Mouse (Mus musculus) kidney, adult 9 months (tissue): ENCODE data around the gene Sema6c.

Experiments used
- DNase-seq: peaks from one replicate; pipeline ENCODE4 v3.0.0; 2022

Sema6c gene

DNA sequence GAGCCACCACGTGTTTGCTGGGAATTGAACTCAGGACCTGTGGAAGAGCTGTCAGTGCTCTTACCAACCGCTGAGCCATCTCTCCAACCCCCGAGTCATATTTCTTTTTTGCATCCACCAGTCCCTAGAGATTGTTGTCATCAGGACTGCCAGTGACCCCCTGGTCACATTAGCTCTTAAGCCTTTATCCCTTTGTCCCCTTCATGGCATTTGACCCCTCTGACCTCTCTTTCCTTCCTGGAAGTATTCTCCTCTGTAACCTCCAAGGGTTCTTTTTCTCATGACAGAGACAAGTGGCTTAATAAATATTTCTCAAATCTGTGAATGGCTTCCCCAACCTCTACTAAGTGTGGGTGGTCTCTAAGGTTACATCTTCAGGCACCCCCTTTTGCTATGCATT, 12.3 kb upstream of the Sema6c start:
- peak; percentile 45 for DNase-seq

DNA sequence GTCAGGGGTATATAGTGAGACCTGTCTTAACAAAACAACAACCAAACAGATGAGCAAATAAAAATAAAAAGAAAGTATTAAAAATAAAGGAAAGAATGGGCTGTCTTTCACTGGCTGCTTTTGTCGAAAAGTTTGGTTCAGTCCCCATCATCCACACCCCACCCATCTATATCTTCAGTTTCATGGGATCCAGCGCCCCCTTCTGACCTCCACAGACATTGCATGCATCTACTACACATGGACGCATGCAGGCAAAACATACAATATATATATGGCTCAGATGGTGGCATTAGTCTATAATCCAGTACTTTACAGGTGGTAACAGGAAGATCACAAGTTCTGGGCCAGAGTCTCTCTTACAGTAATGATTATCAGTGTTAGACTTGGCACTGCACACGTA, 6.4 kb upstream of the Sema6c start:
- DNase-seq = peak; percentile 66

DNA sequence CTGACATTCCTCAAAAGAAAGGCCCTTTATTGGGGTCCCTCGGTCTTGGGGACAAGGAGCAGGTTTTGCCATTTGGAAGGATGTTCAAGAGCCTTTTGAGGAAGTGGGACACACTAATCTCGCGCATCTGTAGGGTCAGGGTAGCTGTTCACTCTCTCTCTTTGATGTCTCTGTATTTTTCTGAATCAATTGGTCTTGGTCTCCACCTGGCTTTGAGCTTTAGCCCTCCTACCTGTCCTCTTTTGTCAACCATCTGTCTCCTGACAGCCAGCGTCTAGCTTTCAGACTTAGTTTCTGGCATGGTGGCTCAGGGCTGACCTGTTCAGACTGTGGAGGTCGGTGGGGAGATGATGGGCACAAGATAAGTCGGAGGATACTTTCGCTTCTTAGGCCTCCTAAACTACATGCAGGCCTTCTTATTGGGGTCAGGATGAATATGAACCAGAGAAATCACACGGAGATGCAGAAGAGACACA, 708 bp upstream of the Sema6c start:
- no peak for DNase-seq

DNA sequence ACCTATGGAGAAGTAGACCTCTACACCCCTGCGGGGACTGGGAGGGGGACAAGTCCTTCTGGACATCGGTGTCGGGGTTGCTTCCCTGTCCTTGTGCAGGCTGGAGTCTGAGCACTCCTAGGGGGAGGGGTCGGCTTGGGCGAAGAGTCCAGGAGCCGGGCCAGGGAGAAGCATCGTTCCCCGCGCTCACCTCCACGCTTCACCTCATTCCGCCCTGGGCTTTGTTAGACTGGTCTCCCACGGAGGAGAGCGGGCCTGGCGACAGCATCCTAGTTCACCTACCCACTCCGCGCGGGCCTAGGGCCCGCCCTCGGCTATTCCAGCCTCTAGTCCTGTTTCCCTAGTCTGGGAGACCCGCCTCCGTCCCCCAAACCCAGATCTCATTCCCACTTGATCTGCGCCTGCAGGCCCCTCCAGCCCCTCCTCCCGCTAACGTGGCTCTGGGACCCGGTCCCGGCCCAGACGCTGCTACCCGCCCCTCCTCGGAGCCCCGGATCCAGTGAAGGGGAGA, 839 bp downstream of the Sema6c start:
- DNase-seq = no peak

DNA sequence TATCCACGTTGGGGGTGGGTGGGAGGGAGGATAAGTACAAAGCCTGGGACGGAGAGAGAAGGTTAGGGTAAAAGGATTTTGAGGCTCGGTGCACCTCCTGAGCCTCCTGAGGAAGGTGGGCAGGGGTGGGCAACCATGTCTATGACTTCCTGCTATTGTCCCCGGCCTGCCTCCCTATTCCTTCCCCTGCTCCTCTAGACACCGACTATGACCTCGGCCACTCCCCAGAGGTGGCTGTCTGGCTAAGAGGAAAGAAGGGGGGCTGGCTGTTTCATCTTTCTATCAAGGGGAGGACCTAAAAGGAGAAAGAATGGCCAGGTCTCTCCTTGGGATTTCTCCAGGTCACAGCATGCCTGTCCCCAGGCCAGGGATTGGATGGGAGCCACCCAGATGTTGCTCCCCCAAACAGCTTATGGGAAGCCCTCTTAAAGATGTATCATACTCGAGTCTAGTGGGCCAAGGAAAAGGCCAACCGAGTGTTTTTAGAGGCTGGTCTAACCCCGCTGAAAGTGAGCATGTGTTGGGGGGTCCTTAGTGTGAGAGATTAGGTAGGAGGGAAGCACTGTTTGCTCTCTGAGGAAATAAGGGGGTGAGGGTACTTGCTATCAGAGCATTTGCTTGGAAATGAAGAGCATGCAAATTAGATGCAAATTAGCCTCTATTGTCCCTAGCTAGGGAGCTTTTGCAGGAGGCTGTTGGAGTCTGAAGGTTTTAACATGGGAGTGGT, 1.5 kb downstream of the Sema6c start:
- DNase-seq = no peak

DNA sequence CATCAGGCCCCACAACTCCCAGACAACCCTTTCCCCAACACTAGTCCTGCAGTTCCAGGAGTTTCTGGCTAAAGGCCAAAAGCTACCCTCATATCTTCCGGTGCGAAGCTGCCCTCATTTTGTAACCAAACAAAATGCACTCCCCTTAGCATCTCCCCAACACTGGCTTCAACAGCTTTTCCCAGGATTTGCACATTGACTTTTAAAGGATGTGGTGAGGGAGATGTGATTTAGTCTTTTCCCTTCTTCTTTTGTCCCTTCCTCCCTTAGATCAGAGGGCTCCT, 2.0 kb downstream of the Sema6c start:
- no peak for DNase-seq

DNA sequence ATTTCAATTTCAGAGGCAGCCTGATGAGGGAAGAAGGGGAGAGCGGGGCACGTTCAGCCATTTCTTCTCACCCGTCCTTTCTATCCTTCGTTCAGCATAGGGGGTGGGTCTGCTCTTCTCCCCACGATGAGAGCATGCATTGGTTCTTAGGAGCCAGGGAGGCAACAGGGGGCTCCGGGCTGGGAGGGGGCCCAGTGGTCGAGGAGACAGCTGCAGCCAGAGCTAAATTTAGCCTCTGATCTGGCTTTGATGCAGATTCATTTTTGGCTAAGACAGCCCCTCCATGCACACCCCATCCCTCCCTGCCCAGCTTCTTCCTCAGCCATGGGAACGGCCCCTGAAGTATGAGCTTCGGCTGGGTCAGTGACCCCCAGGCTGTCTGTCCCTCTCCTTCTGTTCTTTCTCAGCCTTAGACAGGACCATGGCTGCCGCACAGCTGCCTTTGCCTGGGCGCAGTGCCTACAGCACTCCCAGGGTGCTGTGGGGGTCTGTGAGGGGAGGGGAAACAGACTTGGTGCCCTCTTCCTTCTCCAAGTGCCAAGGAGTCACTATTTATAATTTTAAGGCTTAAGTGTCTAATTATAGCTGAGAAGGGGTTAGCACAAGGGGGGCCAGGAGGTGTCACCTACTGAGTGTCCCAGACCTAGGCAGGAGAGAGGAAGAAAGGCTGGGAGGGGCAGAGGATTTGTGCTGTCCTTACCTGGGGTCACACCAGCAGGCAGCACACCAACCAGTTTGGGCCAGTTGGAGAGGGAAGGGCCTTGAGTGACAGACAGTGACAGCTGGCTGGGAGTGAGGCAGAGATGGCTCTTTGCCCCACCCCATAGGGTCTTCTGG, 3.4 kb downstream of the Sema6c start:
- DNase-seq = no peak

DNA sequence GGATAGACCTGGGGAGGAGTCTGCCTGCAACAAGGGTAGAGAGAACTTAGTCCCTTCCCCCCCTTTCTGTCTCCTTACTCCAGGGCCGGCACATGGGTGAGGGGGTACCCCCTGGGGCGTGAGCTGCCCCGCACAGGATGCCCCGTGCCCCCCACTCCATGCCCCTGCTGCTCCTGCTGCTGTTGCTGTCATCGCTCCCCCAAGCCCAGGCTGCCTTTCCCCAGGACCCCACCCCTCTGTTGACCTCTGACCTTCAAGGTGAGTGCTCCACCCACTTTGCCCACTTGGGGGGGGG, 3.9 kb downstream of the Sema6c start:
- no peak for DNase-seq

DNA sequence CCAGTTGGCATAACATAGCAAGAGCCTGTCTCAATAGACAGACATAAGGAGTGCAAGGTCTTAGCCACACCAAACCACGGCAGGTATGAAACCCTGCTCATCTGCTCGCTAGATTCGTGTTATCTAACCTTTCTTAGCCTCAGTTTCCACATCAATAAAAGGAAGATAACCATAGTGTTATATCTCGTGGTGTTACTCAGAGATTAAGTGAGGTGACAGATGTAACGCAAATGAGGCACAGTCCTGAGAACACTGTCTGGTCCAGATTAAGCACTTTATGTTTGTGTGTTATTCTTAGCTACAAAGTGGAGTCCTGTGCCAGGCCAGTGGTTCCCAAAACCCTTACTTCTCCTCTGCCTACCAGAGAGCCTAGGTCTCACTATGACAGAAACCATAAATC, 4.6 kb downstream of the Sema6c start:
- no peak for DNase-seq

DNA sequence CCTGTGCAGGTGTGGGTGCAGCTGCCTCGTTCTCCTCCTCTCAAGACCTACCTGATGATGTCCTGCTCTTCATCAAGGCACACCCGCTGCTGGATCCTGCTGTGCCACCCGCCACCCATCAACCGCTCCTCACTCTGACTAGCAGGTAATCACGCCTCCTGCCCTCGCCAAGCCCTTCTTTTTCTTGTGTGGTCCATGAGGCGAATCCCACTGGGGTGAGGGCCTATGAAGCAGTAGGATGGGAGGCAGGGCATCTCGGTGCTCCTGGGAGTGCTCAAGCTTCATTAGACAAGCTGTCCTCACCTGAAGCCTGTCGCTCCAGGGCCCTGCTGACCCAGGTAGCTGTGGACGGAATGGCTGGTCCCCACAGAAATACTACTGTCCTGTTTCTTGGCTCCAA, 9.7 kb downstream of the Sema6c start:
- no peak for DNase-seq

DNA sequence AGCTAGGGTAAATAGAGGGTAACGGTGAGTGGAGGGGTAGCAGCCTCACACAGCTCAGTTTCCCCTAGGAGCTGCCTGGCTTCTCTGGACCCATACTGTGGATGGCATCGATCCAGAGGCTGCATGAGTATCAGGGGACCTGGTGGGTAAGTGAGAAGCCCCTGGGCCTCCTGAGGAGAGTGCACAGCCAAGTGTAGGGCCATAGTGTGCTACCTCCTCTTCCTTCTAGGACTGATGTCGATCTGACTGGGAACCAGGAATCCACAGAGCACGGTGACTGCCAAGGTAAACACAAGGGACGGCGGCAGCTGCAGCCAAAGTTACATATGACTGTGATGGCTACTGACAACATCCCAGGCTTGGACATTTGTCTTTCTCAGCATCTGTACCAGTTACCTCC, 10.8 kb downstream of the Sema6c start:
- DNase-seq = no peak

DNA sequence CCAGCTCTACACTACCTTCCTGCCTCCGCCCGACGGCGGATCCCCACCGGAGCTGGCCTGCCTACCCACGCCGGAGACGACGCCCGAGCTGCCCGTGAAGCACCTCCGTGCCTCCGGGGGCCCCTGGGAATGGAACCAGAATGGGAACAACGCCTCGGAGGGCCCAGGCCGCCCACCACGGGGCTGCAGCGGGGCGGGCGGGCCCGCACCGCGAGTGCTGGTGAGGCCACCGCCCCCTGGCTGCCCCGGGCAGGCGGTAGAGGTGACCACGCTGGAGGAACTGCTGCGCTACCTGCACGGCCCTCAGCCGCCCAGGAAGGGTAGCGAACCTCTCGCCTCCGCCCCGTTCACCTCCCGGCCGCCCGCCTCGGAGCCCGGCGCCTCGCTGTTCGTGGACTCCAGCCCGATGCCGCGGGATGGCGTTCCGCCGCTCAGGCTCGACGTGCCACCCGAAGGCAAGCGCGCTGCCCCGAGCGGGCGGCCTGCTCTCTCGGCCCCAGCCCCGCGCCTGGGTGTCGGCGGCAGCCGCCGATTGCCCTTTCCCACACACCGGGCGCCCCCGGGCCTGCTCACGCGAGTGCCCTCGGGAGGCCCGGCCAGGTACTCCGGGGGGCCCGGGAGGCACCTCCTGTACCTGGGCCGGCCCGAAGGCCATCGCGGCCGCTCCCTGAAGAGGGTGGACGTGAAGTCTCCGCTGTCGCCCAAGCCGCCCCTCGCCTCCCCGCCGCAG, 12.4 kb downstream of the Sema6c start:
- no peak for DNase-seq

DNA sequence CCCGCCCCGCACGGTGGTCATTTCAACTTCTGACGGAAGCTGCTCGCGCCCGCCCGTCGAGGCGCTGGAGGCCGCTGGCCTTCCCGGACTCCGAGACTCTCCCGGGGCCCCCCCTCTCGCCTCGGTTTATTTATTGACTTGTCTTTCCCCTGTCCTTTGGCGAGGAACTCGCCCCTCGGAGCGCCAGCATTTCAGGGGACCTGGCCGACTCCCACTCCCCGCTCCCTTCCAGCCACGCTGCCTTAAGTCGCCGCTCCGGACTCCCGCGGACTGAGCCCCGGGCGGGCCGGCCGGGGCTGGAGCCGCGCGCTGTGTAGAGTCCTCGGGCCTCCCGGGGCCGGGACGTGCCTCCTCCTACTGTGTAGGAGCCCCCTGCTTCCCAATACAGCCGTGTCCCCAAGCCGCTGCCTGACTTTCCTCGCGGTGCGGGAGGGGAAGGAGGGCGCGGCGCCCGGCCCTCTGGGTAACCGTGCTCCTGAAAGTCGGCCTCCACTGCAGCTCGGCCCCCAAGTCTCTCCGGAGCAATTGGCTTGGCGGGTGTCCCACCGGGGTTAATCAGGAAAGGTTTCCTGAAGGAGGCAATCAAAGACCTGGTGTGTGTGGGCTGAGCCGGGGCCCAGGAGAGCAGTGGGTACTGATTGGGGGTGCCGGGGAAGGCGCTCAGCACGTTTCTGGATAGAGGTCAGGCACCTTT, 13.1 kb downstream of the Sema6c start:
- DNase-seq = peak; percentile 36

DNA sequence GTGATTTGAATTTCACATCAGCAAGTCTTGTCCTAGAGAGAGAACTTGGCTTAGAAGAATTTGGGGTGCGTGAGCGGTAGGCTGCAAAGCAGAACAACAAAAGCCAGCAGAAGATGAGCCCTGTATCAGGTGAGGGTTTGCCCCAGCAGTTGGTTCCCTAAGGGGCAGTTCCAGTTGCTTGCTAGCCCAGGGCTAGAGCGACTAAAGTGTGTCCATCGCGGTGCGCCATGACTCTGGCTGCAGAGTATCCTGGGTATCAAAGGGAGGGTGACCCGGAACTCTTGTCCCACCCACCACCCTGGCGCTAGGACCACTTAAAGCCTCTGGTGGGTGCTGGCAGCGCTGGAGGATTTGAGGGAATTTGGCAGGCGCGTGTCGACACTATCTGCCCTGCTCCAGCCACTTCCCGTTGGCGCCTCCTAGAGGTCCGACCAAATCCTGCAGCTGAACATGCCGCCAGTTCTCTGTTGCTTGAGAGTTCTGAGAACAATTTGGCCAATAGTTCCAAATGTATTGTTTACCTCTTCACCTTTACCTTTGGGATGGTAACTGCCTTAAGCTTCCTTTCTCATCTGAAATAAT, 13.8 kb downstream of the Sema6c start:
- DNase-seq = peak; percentile 89

DNA sequence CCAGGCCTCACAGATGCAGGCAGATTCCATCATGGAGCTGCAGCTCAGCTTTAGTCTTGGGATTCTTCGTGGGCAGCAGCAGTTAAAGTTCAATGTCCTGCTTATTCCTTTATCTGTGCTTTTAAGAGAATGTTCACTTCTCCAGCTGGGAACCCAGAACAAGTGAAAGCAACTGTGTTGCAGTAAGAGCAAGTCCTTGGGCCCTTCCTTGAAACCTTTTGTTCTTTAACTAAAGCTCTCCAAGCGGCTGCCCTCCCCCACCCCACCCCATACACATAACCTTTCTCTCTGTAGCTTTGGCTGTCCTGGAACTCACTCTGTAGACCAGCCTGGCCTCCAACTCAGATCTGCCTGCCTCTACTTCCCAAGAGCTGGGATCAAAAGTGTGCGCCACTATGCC, 16.2 kb downstream of the Sema6c start:
- no peak for DNase-seq

DNA sequence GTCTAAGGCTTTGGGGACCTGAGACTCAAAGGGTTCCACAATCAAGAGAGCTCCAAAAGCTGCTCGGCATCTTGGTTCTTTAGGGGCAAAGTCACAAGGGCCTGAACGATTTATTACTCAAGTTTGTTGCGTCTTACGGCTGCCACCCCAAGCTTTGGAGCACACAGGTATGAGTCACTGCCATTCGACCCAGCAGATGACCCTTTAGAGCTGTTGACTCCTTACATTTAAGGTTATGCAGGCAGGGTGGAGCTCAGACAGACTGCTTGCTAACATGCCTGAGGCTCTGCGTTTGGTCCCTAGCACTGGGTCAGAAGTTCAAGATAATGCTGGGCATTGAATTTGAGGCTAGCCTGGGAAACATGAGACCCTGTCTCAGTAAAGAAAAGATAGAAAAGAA, 17.3 kb downstream of the Sema6c start:
- DNase-seq = no peak

DNA sequence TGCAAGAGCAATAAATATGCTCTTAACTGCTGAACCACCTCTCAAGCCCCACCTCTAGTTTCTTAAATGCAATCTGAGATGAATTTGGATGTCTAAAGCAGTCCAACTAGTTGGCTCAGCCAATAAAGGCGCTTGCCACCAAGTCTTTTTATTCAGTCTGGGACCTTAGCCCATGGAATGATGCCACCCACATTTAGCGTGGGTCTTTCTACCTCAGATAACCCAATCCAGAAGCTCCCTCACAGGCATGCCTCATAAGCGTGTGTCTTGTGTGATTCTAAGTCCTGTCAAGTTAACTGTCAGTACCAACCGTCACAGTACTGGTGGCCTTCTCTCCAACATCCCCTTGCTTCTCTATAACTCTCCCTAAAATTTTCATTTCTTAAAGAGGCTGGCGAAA, 18.7 kb downstream of the Sema6c start:
- no peak for DNase-seq

DNA sequence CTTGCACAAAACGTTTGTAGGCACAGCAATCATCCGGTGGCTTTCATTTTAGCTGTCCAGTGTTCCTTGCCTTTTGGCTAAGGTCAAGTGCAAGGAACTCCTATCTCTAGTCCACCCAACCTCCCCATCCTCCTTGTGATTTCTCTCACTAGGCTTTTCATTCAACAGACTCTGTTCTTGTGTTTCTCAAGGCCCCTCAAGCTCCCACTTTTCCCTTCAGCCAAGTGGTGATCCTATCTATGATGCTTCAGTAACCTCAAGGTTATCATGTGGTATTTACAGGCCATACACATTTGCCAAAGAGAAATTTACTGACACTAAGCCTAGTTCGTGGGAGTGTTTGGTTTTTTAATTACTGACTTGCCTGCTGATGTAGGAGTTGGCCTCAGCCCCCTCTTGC, 19.6 kb downstream of the Sema6c start:
- no peak for DNase-seq

DNA sequence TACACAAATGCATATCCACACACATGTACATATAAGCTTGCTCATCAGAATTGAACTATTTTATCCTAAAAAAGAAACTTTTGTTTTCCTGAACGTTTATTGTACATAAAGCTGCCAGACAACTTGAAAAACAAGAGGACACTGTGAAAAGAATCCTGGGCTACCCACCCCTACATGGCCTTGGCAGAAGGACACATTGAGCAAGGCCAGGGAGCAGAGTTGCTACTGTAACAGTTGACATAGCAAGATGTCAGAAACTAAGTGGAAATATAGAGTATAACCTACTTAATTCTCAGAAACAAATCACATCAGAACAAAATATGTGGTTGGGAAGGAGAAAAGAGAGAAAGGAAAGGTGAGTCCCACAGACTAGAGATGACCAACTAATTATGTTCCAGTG, 21.6 kb downstream of the Sema6c start:
- no peak for DNase-seq

DNA sequence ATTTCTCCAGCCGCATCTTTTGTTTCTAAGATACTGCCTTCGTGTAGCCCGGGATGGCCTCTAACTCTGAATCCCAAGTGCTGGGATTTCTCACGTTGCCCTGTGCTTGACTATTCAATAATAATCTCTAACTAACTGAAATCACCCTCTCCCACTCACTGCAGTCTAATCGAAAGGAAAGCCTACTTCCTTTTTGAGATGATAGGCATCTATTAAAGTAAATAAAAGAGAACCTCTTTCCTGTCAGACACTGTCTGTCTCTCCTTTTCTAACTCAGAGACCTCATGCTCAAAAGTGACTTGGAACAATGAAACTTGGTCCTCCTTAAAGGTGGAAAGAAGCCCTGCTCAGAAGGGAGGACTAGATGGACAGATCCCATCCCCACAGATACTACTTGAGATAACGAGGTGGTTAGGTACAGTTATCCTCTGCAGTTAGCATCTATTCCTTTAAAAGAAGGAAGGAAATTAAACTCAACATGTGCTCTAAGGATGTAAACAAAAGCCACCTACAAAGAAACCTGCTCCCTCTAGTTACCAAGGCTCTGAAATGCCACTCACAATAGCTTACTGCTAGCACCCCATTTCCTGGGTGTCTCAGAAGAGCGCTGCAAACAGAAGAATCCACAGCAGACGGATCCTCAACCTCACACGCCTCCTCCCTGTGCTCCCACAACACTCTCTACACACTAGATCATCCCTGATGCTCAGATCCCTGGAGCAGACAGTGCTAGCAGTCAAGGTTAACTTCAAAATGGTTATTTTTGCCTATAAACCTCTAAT, 24.7 kb downstream of the Sema6c start:
- no peak for DNase-seq

DNA sequence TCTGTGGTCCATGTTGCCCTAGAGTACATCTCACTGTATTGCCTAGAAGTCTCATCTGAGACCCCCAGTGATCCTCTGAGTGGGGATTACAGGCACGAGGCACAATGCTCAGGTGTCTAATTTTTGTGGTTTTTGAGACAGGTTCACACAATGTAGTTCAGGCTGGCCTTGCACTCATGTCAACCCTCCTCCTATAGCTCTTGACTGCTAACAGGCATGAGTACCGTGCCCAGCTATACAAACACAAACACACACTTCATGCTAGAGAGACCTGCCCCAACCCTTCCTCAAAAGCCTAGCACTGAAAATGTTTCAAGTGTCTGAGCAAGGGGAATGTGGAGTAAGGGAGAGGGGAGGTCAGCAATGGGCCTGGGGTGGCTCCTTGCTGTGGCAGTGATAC, 25.8 kb downstream of the Sema6c start:
- DNase-seq = no peak

DNA sequence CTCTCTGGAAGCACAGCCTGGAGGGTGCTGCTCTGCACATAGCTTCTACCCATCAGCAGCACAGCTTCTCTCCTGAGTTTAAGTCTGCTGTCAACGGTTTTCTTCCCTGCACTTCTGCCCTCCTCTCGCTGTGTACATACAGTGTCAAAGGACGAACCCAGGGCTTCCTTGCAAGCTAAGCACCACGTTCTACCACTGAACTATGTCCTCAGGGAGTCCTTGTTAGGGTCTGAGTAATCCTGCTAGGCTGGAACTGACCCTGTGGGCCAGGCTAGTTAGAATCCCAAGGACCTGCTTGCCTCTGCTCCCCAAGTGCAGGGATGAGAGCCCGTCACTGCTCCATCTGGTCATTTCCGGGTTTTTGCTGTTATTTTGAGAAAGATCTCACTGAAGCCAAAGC, 26.6 kb downstream of the Sema6c start:
- no peak for DNase-seq
